Mouse (Mus musculus) cerebellum, postnatal 4 days (tissue): Measurements from ENCODE around the gene Zfpm1.
A peak's percentile ranks its signal among the peaks of the same experiment; 100 is the strongest.

Experiments
- DNase-seq, 2 experiments: peaks; one replicate each; pipeline ENCODE4 v3.0.0; 2022; ENCODE audit warnings: low spot score in 2 of 2, mixed read lengths in 1 of 2

Zfpm1 gene

GRCm38 (mm10) chr8:122376365-122377231 is 94.7 kb downstream of the Zfpm1 start, which contains the start of gene Zc3h18:
Gene Zc3h18, plus strand, starts transcription at chr8:122376609.
- DNase-seq = peak; percentile 97 to 100

- DNase-seq = no peak
These were observed 101.1 kb downstream of the Zfpm1 start for GRCm38 (mm10) chr8:122383039-122383438.
